ENCODE assay signal across 34 mouse cellular contexts in genomic region chr3:42467125-42467524, GRCm38 (mm10).
"Had no signal": no experiment of that assay in that cellular context is flagged by ENCODE, and none has a peak within 500 bp of the region (broad histone marks: within the 10 kb centered on the region; RNA-seq: fewer than 3 reads in every experiment).

No protein-coding gene starts in this region.

- ATAC-seq: hindbrain, embryonic 16.5 days; hindbrain, postnatal 0 days; inflammation-experienced regulatory T-cells, adult 6 months; intestine, embryonic 15.5 days; intestine, embryonic 16.5 days; intestine, postnatal 0 days had no signal

- H3K4me2 ChIP-seq: heart, embryonic 11.5 days; heart, embryonic 12.5 days; heart, embryonic 13.5 days; heart, embryonic 15.5 days; hindbrain, embryonic 12.5 days; hindbrain, embryonic 13.5 days; hindbrain, embryonic 14.5 days; hindbrain, embryonic 15.5 days; intestine, embryonic 15.5 days; kidney, embryonic 15.5 days had no signal

- H3K4me3 ChIP-seq: heart, adult 2 months; heart, embryonic 10.5 days; heart, embryonic 12.5 days; heart, embryonic 13.5 days; heart, embryonic 15.5 days; hindbrain, embryonic 10.5 days; hindbrain, embryonic 12.5 days; hindbrain, embryonic 13.5 days; hindbrain, embryonic 15.5 days; intestine, embryonic 15.5 days; kidney, embryonic 15.5 days; layer of hippocampus, adult 2 months had no signal

- H3K9me3 ChIP-seq: heart, embryonic 10.5 days; heart, embryonic 12.5 days; heart, embryonic 13.5 days; heart, embryonic 15.5 days; hindbrain, embryonic 10.5 days; hindbrain, embryonic 12.5 days; hindbrain, embryonic 13.5 days; hindbrain, embryonic 15.5 days; intestine, embryonic 15.5 days; kidney, embryonic 15.5 days had no signal

- H3K27me3 ChIP-seq: heart, embryonic 12.5 days; heart, embryonic 13.5 days; heart, embryonic 15.5 days; hindbrain, embryonic 12.5 days; hindbrain, embryonic 13.5 days; hindbrain, embryonic 15.5 days; intestine, embryonic 15.5 days; kidney, embryonic 15.5 days had no signal

- H3K4me1 ChIP-seq: heart, embryonic 10.5 days; heart, embryonic 12.5 days; heart, embryonic 13.5 days; heart, embryonic 15.5 days; hindbrain, embryonic 10.5 days; hindbrain, embryonic 13.5 days; hindbrain, embryonic 15.5 days; intestine, embryonic 15.5 days; kidney, embryonic 15.5 days had no signal

- H3K27ac ChIP-seq: heart, adult 2 months; heart, embryonic 10.5 days; heart, embryonic 13.5 days; heart, embryonic 15.5 days; hindbrain, embryonic 10.5 days; hindbrain, embryonic 12.5 days; hindbrain, embryonic 13.5 days; hindbrain, embryonic 14.5 days; hindbrain, embryonic 15.5 days; hindbrain, postnatal 0 days; intestine, embryonic 15.5 days; kidney, embryonic 15.5 days; kidney, postnatal 0 days; layer of hippocampus, adult 2 months had no signal

- DNase-seq: heart, adult 2 months; heart, postnatal 10 days; heart, postnatal 14 days; heart, postnatal 36 days; heart, postnatal 4 days; kidney, adult 11 months; kidney, adult 18-20 months; kidney, adult 2 months; kidney, adult 8-10 months; kidney, adult 9 months; kidney, postnatal 10 days; kidney, postnatal 14 days; kidney, postnatal 25 days; kidney, postnatal 36 days; kidney, postnatal 4 days had no signal

- H3K36me3 ChIP-seq: heart, embryonic 10.5 days; heart, embryonic 12.5 days; heart, embryonic 13.5 days; heart, embryonic 15.5 days; hindbrain, embryonic 10.5 days; hindbrain, embryonic 12.5 days; hindbrain, embryonic 13.5 days; hindbrain, embryonic 15.5 days; intestine, embryonic 15.5 days; kidney, embryonic 15.5 days had no signal

- H3K9ac ChIP-seq: heart, embryonic 12.5 days; heart, embryonic 13.5 days; heart, embryonic 15.5 days; hindbrain, embryonic 12.5 days; hindbrain, embryonic 13.5 days; hindbrain, embryonic 14.5 days; hindbrain, embryonic 15.5 days; intestine, embryonic 15.5 days; kidney, embryonic 15.5 days had no signal
